Mouse (Mus musculus) brain, embryonic 14.5 days (tissue): ENCODE results near the gene Cd33.

ENCODE experiments used
- CTCF ChIP-seq: fragments of 200-500 bp; IDR thresholded peaks from 2 replicates; pipeline ENCODE4 v1.5.1; 2012; ENCODE audit warnings: inconsistent platforms, mild to moderate bottlenecking, moderate library complexity, borderline replicate concordance; ENCODE audit not compliant: insufficient read depth, insufficient read length; ENCODE audit errors: extremely low read depth
- POLR2A ChIP-seq: fragments of 200-500 bp; IDR thresholded peaks from 2 replicates; pipeline ENCODE4 v1.6.1; 2012; ENCODE audit warnings: mild to moderate bottlenecking, inconsistent platforms, borderline replicate concordance; ENCODE audit not compliant: poor library complexity, insufficient read depth, insufficient read length, severe bottlenecking; ENCODE audit errors: extremely low read depth

DNA sequence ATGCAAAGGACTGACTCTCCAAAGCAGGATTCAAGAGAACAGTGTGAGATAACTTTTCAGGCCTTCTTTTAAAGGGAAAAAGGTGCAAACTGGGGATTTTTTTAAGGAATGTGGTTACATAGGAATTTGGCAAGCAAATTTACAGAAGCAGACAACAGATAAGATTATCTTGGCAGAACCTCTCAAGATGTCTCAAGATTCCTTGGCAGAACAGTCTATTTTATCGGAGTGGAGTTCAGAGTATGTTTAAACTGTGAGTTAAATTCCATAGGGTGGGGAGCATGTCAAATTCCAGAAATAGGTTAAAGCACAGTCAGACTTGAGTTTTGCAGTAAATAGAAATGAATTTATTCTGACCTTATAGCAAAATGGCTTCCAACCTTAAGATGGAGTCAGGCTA lies 12.7 kb upstream of the Cd33 start:
- no peak for TF ChIP-seq POLR2A
- no peak for TF ChIP-seq CTCF
